Mouse (Mus musculus): ENCODE measurements around the gene Tmem86b.
A peak's percentile ranks its signal among the peaks of the same experiment; 100 is the strongest.

Tmem86b gene

GRCm38 (mm10) chr7:4631031-4631430 is at the start of gene Tmem86b:
Tmem86b (minus strand) TSS chr7:4631422.
- no peak for DNase-seq (ENCODE audit: low spot score)

- peak; percentile 86 for DNase-seq (ENCODE audit: low spot score)
Measured at GRCm38 (mm10) chr7:4675200-4675599, 44.0 kb upstream of the Tmem86b start.

- no peak for DNase-seq (ENCODE audit: low spot score)
Measured at GRCm38 (mm10) chr7:4674114-4674731, 43.0 kb upstream of the Tmem86b start.

- DNase-seq (ENCODE audit: low spot score): peak; percentile 66
Measured at GRCm38 (mm10) chr7:4671956-4672355, 40.7 kb upstream of the Tmem86b start.

- DNase-seq (ENCODE audit: low spot score): no peak
Measured at GRCm38 (mm10) chr7:4670655-4671255, 39.5 kb upstream of the Tmem86b start.

GRCm38 (mm10) chr7:4669156-4669555 is 37.9 kb upstream of the Tmem86b start:
- no peak for DNase-seq (ENCODE audit: low spot score)

- no peak for DNase-seq (ENCODE audit: low spot score)
Measured at GRCm38 (mm10) chr7:4668506-4668905, 37.3 kb upstream of the Tmem86b start.

GRCm38 (mm10) chr7:4666871-4667270 is 35.6 kb upstream of the Tmem86b start:
- DNase-seq (ENCODE audit: low spot score): no peak

- no peak for DNase-seq (ENCODE audit: low spot score)
Measured at GRCm38 (mm10) chr7:4663742-4664141, 32.5 kb upstream of the Tmem86b start.

- DNase-seq (ENCODE audit: low spot score): no peak
Measured at GRCm38 (mm10) chr7:4663179-4663578, 32.0 kb upstream of the Tmem86b start.

GRCm38 (mm10) chr7:4659911-4660443 is 28.8 kb upstream of the Tmem86b start:
- DNase-seq (ENCODE audit: low spot score): no peak

GRCm38 (mm10) chr7:4658912-4659551 is 27.8 kb upstream of the Tmem86b start, which contains the start of gene Ppp6r1:
Ppp6r1 (minus strand) TSS chr7:4659019.
- peak; percentile 96 for DNase-seq (ENCODE audit: low spot score)

GRCm38 (mm10) chr7:4658128-4658907 is 27.1 kb upstream of the Tmem86b start:
- peak; percentile 56 for DNase-seq (ENCODE audit: low spot score)

- DNase-seq (ENCODE audit: low spot score): no peak
Measured at GRCm38 (mm10) chr7:4657521-4658127, 26.4 kb upstream of the Tmem86b start.

- no peak for DNase-seq (ENCODE audit: low spot score)
Measured at GRCm38 (mm10) chr7:4656818-4657217, 25.6 kb upstream of the Tmem86b start.

GRCm38 (mm10) chr7:4655916-4656315 is 24.7 kb upstream of the Tmem86b start:
- DNase-seq (ENCODE audit: low spot score): no peak

GRCm38 (mm10) chr7:4655393-4655792 is 24.2 kb upstream of the Tmem86b start:
- DNase-seq (ENCODE audit: low spot score): no peak

- no peak for DNase-seq (ENCODE audit: low spot score)
Measured at GRCm38 (mm10) chr7:4654221-4654620, 23.0 kb upstream of the Tmem86b start.

GRCm38 (mm10) chr7:4653780-4654179 is 22.6 kb upstream of the Tmem86b start:
- DNase-seq (ENCODE audit: low spot score): no peak

GRCm38 (mm10) chr7:4653351-4653750 is 22.1 kb upstream of the Tmem86b start:
- DNase-seq (ENCODE audit: low spot score): no peak

GRCm38 (mm10) chr7:4652726-4653125 is 21.5 kb upstream of the Tmem86b start:
- DNase-seq (ENCODE audit: low spot score): no peak

- DNase-seq (ENCODE audit: low spot score): no peak
Measured at GRCm38 (mm10) chr7:4651581-4651980, 20.4 kb upstream of the Tmem86b start.
